Mouse (Mus musculus) thymus, postnatal 10 days (tissue): ENCODE measurements around the gene Utp6.

ENCODE experiments used
- DNase-seq, 2 experiments: peaks; one replicate each; pipeline ENCODE4 v3.0.0; 2021; ENCODE audit warnings: low spot score in 2 of 2

Gene Utp6

DNA sequence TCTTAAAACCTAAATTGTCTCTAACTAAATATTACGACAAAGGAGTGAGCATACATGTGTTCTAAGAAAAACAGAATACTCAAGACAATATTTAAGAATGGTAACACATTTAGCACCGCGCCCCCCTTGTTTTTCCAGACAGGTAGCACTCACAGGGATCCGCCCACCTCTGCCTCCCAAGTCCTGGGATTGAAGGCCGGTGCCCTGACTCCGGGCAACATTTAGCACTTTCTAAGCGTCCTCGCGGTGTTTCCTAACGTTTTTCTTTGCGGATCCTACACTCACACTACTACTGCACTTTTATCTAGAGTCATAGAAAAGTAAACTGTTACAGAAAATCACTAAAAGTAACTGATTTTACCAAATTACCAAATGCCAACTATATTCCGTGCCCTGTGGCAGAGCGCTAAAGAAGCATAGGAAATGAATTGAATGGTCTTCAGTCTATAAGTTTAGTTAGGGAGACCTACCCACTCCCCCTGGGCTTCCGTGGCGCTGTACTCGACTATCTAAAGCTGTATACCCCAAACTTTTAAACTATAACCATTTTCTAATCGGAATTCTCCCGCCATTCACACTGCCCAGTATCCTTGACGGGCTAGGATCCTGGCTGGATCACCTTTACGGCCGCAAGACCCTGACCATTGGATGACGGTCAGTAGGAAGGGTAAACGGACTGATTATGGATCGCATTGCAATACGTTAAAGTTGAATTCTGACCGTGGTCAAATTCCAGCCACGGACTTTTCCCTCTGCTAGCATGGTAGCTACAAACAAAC lies 655 bp downstream of the Utp6 start:
- peak in 1 of 2 experiments; percentile 7 for DNase-seq

GRCm38 (mm10) chr11:79947265-79947664 lies 14.9 kb downstream of the Utp6 start:
- no peak for DNase-seq

DNA sequence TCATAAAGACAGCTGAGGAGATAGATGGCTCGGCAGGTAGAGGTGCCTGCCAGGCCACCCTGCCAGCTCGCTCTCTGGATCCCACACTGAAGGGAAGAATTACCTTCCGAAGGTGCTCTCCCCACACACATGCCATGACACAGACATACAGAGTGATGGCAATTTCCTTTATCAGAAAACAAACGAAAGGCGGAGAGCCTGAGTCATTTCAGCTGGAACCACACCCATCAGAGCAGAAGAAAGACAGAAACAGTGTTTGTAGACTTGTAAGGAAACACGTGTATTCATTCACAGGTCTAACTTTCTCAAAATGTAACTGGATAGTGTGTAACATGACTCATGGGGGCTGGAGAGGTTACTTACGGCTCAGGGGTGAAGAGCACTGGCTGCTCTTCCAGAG lies 18.6 kb downstream of the Utp6 start:
- no peak for DNase-seq

GRCm38 (mm10) chr11:79943136-79943535 lies 19.1 kb downstream of the Utp6 start:
- no peak for DNase-seq

DNA sequence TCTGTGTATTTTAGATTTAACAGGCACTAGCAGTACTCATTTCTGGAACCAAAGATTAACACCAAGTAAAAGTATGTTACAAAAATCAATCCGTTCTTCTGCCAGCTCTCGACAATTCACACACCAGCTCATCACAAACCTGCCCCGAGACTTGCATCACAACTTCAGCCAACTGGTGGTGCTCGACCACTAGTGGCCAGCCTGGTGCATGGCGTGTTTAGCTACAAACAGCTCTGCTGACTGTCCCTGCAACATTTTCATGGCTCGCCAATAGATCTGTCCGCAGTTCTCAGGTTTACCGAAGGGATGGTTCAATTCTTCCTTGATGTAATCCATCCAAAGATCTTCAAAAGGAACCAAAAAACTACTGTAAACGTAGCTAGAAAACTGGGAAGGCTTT lies 26.4 kb downstream of the Utp6 start:
- no peak for DNase-seq

DNA sequence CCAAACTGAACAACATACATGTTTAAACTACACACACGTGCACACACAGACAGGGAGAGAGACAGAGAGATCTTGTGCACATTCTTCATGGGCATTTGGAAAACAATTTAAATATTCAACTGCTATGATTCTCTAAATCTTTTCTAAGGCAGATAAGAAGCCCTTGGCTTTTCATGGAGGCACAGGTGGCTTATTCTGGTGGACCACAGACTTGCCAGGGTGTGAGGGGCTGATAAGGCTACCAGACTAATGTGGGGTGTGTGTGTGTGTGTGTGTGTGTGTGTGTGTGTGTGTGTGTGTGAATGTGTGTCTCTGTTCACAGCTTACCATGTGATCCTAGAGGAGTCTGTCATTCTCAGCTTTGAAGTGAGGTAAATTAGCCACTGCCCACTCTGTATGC lies 39.4 kb downstream of the Utp6 start:
- no peak for DNase-seq

DNA sequence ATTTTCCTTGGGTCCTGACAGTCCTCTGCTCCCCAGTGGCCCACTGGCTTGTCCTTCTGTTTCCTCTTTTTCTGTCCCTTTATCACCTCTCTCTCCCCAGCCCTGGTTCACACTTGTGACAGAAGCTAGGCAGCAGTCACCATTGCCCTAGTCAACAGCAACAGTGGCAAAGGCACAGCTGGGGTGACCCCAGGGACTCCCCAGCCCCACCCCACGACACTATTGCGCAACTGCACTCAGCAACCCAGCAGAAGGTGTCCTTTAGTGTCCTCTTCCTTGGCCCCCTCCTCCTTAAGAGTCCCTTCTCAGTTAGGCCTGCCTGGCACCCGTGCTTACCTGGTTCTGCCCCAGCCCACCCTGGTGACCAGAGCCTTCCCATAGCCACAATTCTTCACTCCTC lies 40.0 kb downstream of the Utp6 start:
- DNase-seq, result no peak

GRCm38 (mm10) chr11:79920505-79921025 lies 41.6 kb downstream of the Utp6 start:
- DNase-seq, result no peak

DNA sequence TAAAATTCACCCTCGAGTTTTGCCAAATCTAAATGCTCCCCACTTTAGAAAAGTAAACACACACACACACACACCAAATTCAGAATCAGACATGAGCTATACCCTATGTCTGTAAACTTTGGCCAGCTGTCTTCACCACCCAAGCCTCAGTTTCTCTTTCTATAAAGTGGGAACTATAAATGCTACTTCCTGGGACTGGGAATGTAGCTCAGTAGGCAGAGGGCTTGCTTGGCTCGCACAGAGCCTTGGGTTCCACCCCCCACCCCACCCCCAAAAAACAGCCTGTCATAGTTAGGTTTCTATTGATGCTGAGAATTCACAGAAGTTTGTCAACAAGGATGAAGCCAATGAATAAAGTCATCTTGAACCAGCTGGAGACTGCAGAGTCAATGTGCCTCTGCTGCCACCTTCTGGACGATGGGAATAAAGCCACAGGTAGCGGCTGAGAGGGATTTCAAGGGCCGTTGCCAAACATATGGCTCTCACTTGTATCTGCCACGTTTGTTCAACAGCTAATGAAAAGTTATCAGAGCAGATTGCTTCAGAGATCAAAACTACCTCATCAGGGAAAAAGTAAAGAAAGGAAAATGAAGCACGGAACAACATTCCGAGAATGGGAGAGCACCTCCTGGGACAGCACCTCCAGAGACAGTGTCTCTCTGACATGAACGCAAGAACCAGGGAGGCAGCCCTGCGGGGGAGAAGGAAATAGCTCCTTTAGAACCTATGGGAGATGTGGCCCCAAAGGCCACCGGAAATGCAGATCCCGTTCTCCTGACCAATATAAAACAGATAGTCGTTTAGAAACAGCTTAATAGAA lies 42.3 kb downstream of the Utp6 start:
- peak; percentile 21 to 77 for DNase-seq

- no peak for DNase-seq
Observed at GRCm38 (mm10) chr11:79915696-79916349, 46.4 kb downstream of the Utp6 start.

DNA sequence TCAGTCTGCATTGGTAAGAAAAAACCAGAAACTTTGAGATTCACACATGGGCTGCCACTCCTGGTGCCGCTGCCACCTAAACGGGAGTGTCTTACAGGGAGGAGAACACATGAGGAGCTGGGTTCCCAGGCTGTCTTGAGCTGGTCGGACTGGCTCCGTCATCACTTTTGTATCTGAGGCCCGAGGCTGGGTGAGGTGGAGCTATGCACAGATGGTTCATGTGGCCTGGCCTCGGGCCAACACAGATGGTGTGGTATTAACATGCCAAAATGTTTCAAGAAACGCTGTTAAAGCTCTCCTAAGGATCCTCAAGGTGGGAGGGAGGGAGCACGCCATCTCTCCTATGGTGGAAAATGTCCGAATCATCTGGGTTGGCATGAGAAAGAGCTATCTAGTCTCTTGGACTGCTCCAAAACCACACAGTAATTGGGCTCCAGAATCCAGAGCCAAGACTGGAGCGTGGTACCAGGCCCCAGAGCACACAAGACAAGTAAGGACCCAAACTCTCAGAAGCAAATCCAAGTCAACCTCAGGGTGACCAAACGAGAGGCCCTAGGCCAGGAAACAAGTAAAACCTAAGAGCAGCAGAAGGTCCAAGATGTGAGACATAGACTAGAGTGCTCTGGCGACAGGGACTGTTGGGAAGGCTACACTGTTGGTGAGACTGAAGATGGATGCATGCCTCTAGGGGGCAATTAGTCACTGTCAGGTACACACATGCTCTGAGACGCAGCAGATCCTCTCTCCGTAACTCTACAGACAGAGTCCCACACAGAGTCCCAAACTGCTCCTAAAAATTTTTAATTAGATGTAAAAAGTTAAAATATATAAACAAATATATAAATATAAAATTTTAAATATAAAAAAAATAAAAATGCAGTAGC lies 53.3 kb downstream of the Utp6 start:
- no peak for DNase-seq

GRCm38 (mm10) chr11:79906920-79907319 lies 55.3 kb downstream of the Utp6 start:
- DNase-seq, result no peak

DNA sequence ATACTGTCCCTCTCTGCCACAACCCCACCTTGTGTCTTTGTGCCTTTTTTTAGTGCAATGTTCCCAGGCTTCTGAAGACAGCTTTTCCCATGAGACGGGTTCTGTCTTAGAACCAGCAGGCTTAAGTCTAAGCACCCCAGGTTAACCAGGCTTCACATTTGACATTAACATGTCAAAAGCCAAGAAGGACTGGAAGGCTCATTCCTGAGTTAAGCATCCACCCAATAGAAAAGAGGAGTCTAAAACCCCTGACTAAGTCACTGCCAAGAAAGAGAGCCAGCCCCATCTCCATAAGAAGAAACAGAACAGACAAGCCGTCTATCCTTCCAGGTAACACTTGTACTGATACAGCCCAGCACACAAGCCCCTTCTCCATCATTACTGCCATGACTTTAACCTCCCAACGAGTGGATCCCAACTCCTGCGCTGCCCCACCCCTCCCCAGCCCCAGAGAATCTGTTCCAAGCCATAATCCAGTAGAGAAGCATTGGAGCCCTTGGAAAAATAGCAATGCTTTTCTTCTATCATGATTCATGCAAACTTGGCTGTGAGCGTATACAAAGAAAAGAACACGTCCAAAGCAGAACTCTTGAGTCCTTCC lies 59.2 kb downstream of the Utp6 start:
- no peak for DNase-seq

- no peak for DNase-seq
Observed at GRCm38 (mm10) chr11:79901146-79901545, 61.0 kb downstream of the Utp6 start.

GRCm38 (mm10) chr11:79892259-79892658 lies 69.9 kb downstream of the Utp6 start:
- no peak for DNase-seq

GRCm38 (mm10) chr11:79890822-79891221 lies 71.4 kb downstream of the Utp6 start:
- DNase-seq, result no peak

DNA sequence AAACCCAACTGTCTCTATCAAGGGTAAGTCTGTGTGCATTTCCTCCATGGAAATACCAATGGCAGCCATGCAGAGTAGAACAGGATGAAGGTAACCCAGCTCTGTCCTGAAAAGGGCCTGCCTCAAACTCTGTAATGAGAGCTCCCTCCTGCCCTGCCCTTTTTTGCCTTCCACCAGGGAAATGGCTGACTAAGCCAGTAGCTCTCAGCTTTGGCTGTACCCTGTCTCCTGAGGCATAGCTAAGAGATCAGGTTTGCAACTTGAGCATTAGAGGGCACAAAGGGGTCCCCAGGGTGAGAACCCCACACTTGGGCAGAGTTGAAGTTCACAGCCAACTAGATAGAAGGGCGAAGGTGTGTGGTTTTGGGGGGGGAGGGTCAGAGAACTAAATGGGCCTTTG lies 75.2 kb downstream of the Utp6 start:
- no peak for DNase-seq

GRCm38 (mm10) chr11:79886395-79886794 lies 75.8 kb downstream of the Utp6 start:
- DNase-seq, result no peak

DNA sequence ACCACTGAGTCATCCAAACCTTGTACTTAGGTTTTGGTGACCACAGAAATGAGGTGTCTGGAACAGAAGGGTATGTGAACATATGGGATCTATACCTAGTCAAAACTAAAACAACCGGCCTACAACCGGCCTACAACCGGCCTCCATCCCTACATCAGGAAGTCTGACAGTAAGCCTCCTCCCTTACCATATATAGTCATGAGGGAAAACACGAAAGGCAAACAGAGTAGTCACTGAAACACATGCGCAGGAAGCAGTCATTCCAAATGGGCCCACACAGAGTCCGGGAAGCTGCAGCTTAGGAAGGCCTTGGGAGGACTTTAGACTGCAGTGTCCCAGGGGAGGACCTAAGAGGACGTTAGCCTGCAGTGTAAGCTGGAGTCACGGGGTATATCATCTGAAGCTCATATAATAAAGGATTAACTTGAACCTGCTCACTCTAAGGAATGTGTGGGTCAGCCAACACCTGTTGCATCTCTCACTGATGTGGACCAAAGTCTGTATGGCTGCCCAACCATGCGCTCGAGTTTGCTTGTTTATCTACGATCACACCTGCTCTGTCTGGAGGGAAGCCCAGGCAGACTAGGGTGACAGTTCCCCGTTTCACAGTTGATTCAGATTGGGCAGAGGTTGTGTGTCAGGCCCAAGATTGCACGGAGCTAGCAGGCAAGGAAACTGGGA lies 76.3 kb downstream of the Utp6 start:
- no peak for DNase-seq

GRCm38 (mm10) chr11:79884784-79885183 lies 77.4 kb downstream of the Utp6 start:
- no peak for DNase-seq
